Mouse (Mus musculus) bone marrow, adult 2 months (tissue): ENCODE results near the gene Gpr179. TPM values are rescaled to one million over a fixed set of nuclear protein-coding genes. Genes with fewer than 3 reads are reported as not detected.

Source experiments
- H3K27ac ChIP-seq: fragments of 200-500 bp; 2 replicates; pipeline ENCODE4 v1.5.1; 2012; ENCODE audit warnings: low read depth, mild to moderate bottlenecking, control low read depth, inconsistent platforms, low read length; ENCODE audit not compliant: control insufficient read depth, poor library complexity, insufficient read depth
- H3K4me1 ChIP-seq: fragments of 200-500 bp; 2 replicates; pipeline ENCODE4 v1.6.1; 2011; ENCODE audit warnings: low read length; ENCODE audit not compliant: control insufficient read depth, insufficient read depth
- H3K4me3 ChIP-seq: fragments of 200-500 bp; replicated peaks from 2 replicates; pipeline ENCODE3; 2011; ENCODE audit warnings: mild to moderate bottlenecking, low read depth, low read length, control low read depth; ENCODE audit not compliant: control insufficient read depth
- CTCF ChIP-seq: fragments of 200-500 bp; IDR thresholded peaks from 2 replicates; pipeline ENCODE4 v1.5.1; 2011; ENCODE audit warnings: low read length, control low read depth; ENCODE audit not compliant: control insufficient read depth, insufficient read depth
- POLR2A ChIP-seq: fragments of 200-500 bp; IDR thresholded peaks from 2 replicates; pipeline ENCODE4 v1.6.1; 2011; ENCODE audit warnings: low read depth, mild to moderate bottlenecking, control low read depth, low read length, borderline replicate concordance; ENCODE audit not compliant: control insufficient read depth
- WGBS: fragments of 180-500 bp; shearing (Covaris S2); methylation state at CpG from one replicate; pipeline ENCODE4 v1.1.7; 2018; 5-methylcytosine and 5-hydroxymethylcytosine counted together
- polyA plus RNA-seq: library from polyadenylated mRNA; stranded (reverse); fragments of >200 nt; gene quantifications from 2 replicates; pipeline ENCODE4 v1.2.4, GENCODE M21; 2011; ENCODE audit warnings: low replicate concordance; ENCODE audit not compliant: missing spikeins, insufficient read depth, insufficient read length

Gene Gpr179
- polyA plus RNA-seq, 1 experiment, result not detected

GRCm38 (mm10) chr11:97336751-97337345 lies 15.0 kb downstream of the Gpr179 start:
- no peak overlapping the region for H3K4me3 ChIP-seq
- 74% methylated on average over 14 of the region's 14 CpGs for WGBS
- H3K4me1 ChIP-seq, result no peaks in the 10 kb centered on the region; the same call in none of the 2 replicates
- no peak for TF ChIP-seq CTCF
- no peak for TF ChIP-seq POLR2A
- no peak overlapping the region for H3K27ac ChIP-seq

- 22% methylated on average over 6 of the region's 6 CpGs for WGBS
These were observed 15.6 kb downstream of the Gpr179 start for GRCm38 (mm10) chr11:97336238-97336637.

GRCm38 (mm10) chr11:97334400-97334799 lies 17.5 kb downstream of the Gpr179 start:
- H3K4me1 ChIP-seq, result no peaks in the 10 kb centered on the region; the same call in none of the 2 replicates
- H3K4me3 ChIP-seq, result no peak overlapping the region
- WGBS, result 81% methylated on average over 9 of the region's 9 CpGs
- no peak overlapping the region for H3K27ac ChIP-seq
- TF ChIP-seq POLR2A, result no peak

More at GRCm38 (mm10) chr11:97336238-97336637, 15.6 kb downstream of the Gpr179 start:
- Histone ChIP-seq H3K27ac (no peak overlapping the region), H3K4me1 (no peaks in the 10 kb centered on the region; the same call in none of the 2 replicates), H3K4me3 (no peak overlapping the region)
- no peak for TF ChIP-seq POLR2A
- no peak for TF ChIP-seq CTCF

- 31% methylated on average over 1 of the region's 1 CpGs for WGBS
- no peak overlapping the region for H3K4me3 ChIP-seq
- TF ChIP-seq CTCF (no peak), POLR2A (no peak)
These were observed 18.0 kb downstream of the Gpr179 start for GRCm38 (mm10) chr11:97333896-97334295.

GRCm38 (mm10) chr11:97333044-97333443 lies 18.8 kb downstream of the Gpr179 start:
- H3K4me3 ChIP-seq, result no peak overlapping the region
- H3K27ac ChIP-seq, result no peak overlapping the region
- no peak for TF ChIP-seq POLR2A
- TF ChIP-seq CTCF, result no peak
- 58% methylated on average over 9 of the region's 9 CpGs for WGBS
- H3K4me1 ChIP-seq, result no peaks in the 10 kb centered on the region; the same call in none of the 2 replicates

More at GRCm38 (mm10) chr11:97333896-97334295, 18.0 kb downstream of the Gpr179 start:
- Histone ChIP-seq H3K4me1 (no peaks in the 10 kb centered on the region; the same call in none of the 2 replicates), H3K27ac (no peak overlapping the region)

GRCm38 (mm10) chr11:97331231-97332190 lies 20.4 kb downstream of the Gpr179 start:
- Histone ChIP-seq H3K4me3 (no peak overlapping the region), H3K27ac (no peak overlapping the region), H3K4me1 (no peaks in the 10 kb centered on the region; the same call in none of the 2 replicates)
- WGBS, result 79% methylated on average over 12 of the region's 12 CpGs
- TF ChIP-seq CTCF, result no peak
- no peak for TF ChIP-seq POLR2A

- no peaks in the 10 kb centered on the region; the same call in 1 of the 2 replicates for H3K4me1 ChIP-seq
- no peak overlapping the region for H3K27ac ChIP-seq
- no peak for TF ChIP-seq POLR2A
- TF ChIP-seq CTCF, result no peak
- no peak overlapping the region for H3K4me3 ChIP-seq
- WGBS, result 90% methylated on average over 1 of the region's 1 CpGs
These were observed 21.6 kb downstream of the Gpr179 start for GRCm38 (mm10) chr11:97330315-97330714.

GRCm38 (mm10) chr11:97328148-97328547 lies 23.7 kb downstream of the Gpr179 start:
- TF ChIP-seq POLR2A (no peak), CTCF (peak; percentile 93)
- Histone ChIP-seq H3K27ac (no peak overlapping the region), H3K4me3 (no peak overlapping the region), H3K4me1 (no peaks in the 10 kb centered on the region; the same call in 1 of the 2 replicates)
- WGBS, result 20% methylated on average over 9 of the region's 9 CpGs
